Mouse (Mus musculus): ENCODE results near the gene Nkain2. TPM values are rescaled to one million over a fixed set of nuclear protein-coding genes. Genes with fewer than 3 reads are reported as not detected.
"Not testable (repeated sequence)": the region's sequence is repeated elsewhere in the genome, so short reads cannot be mapped to it uniquely, and the experiment has no call there.

Nkain2 gene
- polyA plus RNA-seq, 1 experiment: 0.16 TPM

- Histone ChIP-seq H3K79me3 (ENCODE audit: low read depth) (no peaks in the 10 kb centered on the region), H3ac (ENCODE audit: control insufficient read depth, insufficient read length, low read depth) (no peak overlapping the region), H3K79me2 (ENCODE audit: control insufficient read depth, insufficient read depth) (no peaks in the 10 kb centered on the region), H3K27me3 (ENCODE audit: control insufficient read depth, insufficient read depth, insufficient read length) (no peaks in the 10 kb centered on the region), H3K36me3 (ENCODE audit: control insufficient read depth, insufficient read depth) (no peaks in the 10 kb centered on the region), H3K4me3 (ENCODE audit: insufficient read depth, poor library complexity, severe bottlenecking) (no peak overlapping the region)
- TF ChIP-seq CEBPB (IDR thresholded peaks at IDR 0.05; ENCODE audit: low read depth): no peak
- TF ChIP-seq USF1 (IDR thresholded peaks at IDR 0.05; ENCODE audit: low read depth): no peak
- TF ChIP-seq MYOG (IDR thresholded peaks at IDR 0.05; ENCODE audit: control insufficient read depth, extremely low read depth, insufficient read length): no peak
- no peak for TF ChIP-seq FOSL1 (IDR thresholded peaks at IDR 0.05; ENCODE audit: insufficient read depth, low read length, poor library complexity, severe bottlenecking)
- TF ChIP-seq MYOD1 (IDR thresholded peaks at IDR 0.05; ENCODE audit: control insufficient read depth, insufficient read length, low read depth): no peak
- TF ChIP-seq CTCF (IDR thresholded peaks at IDR 0.05; ENCODE audit: control insufficient read depth, insufficient read depth, insufficient read length): no peak
Observed at GRCm38 (mm10) chr10:32782732-32783359, 107.4 kb downstream of the Nkain2 start.

GRCm38 (mm10) chr10:32738989-32739388 is 151.3 kb downstream of the Nkain2 start:
- Histone ChIP-seq H3K4me3 (ENCODE audit: insufficient read depth, poor library complexity, severe bottlenecking) (no peak overlapping the region), H3K36me3 (ENCODE audit: control insufficient read depth, insufficient read depth) (no peaks in the 10 kb centered on the region), H3K79me3 (ENCODE audit: low read depth) (no peaks in the 10 kb centered on the region), H3K79me2 (ENCODE audit: control insufficient read depth, insufficient read depth) (no peaks in the 10 kb centered on the region), H3K27me3 (ENCODE audit: control insufficient read depth, insufficient read depth, insufficient read length) (no peaks in the 10 kb centered on the region), H3ac (ENCODE audit: control insufficient read depth, insufficient read length, low read depth) (no peak overlapping the region)
- no peak for TF ChIP-seq CTCF (IDR thresholded peaks at IDR 0.05; ENCODE audit: control insufficient read depth, insufficient read depth, insufficient read length)

- H3K36me3 ChIP-seq (ENCODE audit: control insufficient read depth, insufficient read depth); H3ac ChIP-seq (ENCODE audit: control insufficient read depth, insufficient read length, low read depth); H3K79me2 ChIP-seq (ENCODE audit: control insufficient read depth, insufficient read depth); H3K4me3 ChIP-seq (ENCODE audit: insufficient read depth, poor library complexity, severe bottlenecking); H3K79me3 ChIP-seq (ENCODE audit: low read depth); H3K27me3 ChIP-seq (ENCODE audit: control insufficient read depth, insufficient read depth, insufficient read length): not testable (repeated sequence)
Observed at GRCm38 (mm10) chr10:32706579-32706978, 183.7 kb downstream of the Nkain2 start.

- Histone ChIP-seq H3K27me3 (ENCODE audit: control insufficient read depth, insufficient read depth, insufficient read length) (no peaks in the 10 kb centered on the region), H3K36me3 (ENCODE audit: control insufficient read depth, insufficient read depth) (no peaks in the 10 kb centered on the region)
Observed at GRCm38 (mm10) chr10:32696661-32697060, 193.6 kb downstream of the Nkain2 start.

GRCm38 (mm10) chr10:32684548-32684947 is 205.7 kb downstream of the Nkain2 start:
- H3K79me3 ChIP-seq (ENCODE audit: low read depth): no peaks in the 10 kb centered on the region
- H3K27me3 ChIP-seq (ENCODE audit: control insufficient read depth, insufficient read depth, insufficient read length): no peaks in the 10 kb centered on the region
- no peak overlapping the region for H3ac ChIP-seq (ENCODE audit: control insufficient read depth, insufficient read length, low read depth)
- no peak overlapping the region for H3K4me3 ChIP-seq (ENCODE audit: insufficient read depth, poor library complexity, severe bottlenecking)
- no peaks in the 10 kb centered on the region for H3K36me3 ChIP-seq (ENCODE audit: control insufficient read depth, insufficient read depth)
- TF ChIP-seq USF1 (IDR thresholded peaks at IDR 0.05; ENCODE audit: low read depth): no peak
- TF ChIP-seq MYOD1 (IDR thresholded peaks at IDR 0.05; ENCODE audit: control insufficient read depth, insufficient read length, low read depth): no peak
- no peak for TF ChIP-seq CTCF (IDR thresholded peaks at IDR 0.05; ENCODE audit: control insufficient read depth, insufficient read depth, insufficient read length)
- TF ChIP-seq CEBPB (IDR thresholded peaks at IDR 0.05; ENCODE audit: low read depth): no peak
- TF ChIP-seq MAX (IDR thresholded peaks at IDR 0.05): no peak
- no peak for TF ChIP-seq MYOG (IDR thresholded peaks at IDR 0.05; ENCODE audit: control insufficient read depth, extremely low read depth, insufficient read length)
- H3K79me2 ChIP-seq (ENCODE audit: control insufficient read depth, insufficient read depth): no peaks in the 10 kb centered on the region

More at GRCm38 (mm10) chr10:32696661-32697060, 193.6 kb downstream of the Nkain2 start:
- TF ChIP-seq FOSL1 (IDR thresholded peaks at IDR 0.05; ENCODE audit: insufficient read depth, low read length, poor library complexity, severe bottlenecking): no peak
- no peak for TF ChIP-seq CTCF (IDR thresholded peaks at IDR 0.05; ENCODE audit: control insufficient read depth, insufficient read depth, insufficient read length)
- no peak for TF ChIP-seq MYOD1 (IDR thresholded peaks at IDR 0.05; ENCODE audit: control insufficient read depth, insufficient read length, low read depth)
- TF ChIP-seq MAX (IDR thresholded peaks at IDR 0.05): no peak
- TF ChIP-seq CEBPB (IDR thresholded peaks at IDR 0.05; ENCODE audit: low read depth): no peak
- TF ChIP-seq MYOG (IDR thresholded peaks at IDR 0.05; ENCODE audit: control insufficient read depth, extremely low read depth, insufficient read length): no peak
- no peak for TF ChIP-seq USF1 (IDR thresholded peaks at IDR 0.05; ENCODE audit: low read depth)
- H3K79me3 ChIP-seq (ENCODE audit: low read depth): no peaks in the 10 kb centered on the region
- no peak overlapping the region for H3ac ChIP-seq (ENCODE audit: control insufficient read depth, insufficient read length, low read depth)
- H3K4me3 ChIP-seq (ENCODE audit: insufficient read depth, poor library complexity, severe bottlenecking): no peak overlapping the region
- H3K79me2 ChIP-seq (ENCODE audit: control insufficient read depth, insufficient read depth): no peaks in the 10 kb centered on the region

- TF ChIP-seq MAX (IDR thresholded peaks at IDR 0.05) (no peak), CEBPB (IDR thresholded peaks at IDR 0.05; ENCODE audit: low read depth) (no peak), MYOD1 (IDR thresholded peaks at IDR 0.05; ENCODE audit: control insufficient read depth, insufficient read length, low read depth) (no peak), FOSL1 (IDR thresholded peaks at IDR 0.05; ENCODE audit: insufficient read depth, low read length, poor library complexity, severe bottlenecking) (no peak), USF1 (IDR thresholded peaks at IDR 0.05; ENCODE audit: low read depth) (no peak), CTCF (IDR thresholded peaks at IDR 0.05; ENCODE audit: control insufficient read depth, insufficient read depth, insufficient read length) (no peak), MYOG (IDR thresholded peaks at IDR 0.05; ENCODE audit: control insufficient read depth, extremely low read depth, insufficient read length) (no peak)
- Histone ChIP-seq H3K79me3 (ENCODE audit: low read depth) (no peaks in the 10 kb centered on the region), H3ac (ENCODE audit: control insufficient read depth, insufficient read length, low read depth) (no peak overlapping the region), H3K79me2 (ENCODE audit: control insufficient read depth, insufficient read depth) (no peaks in the 10 kb centered on the region), H3K27me3 (ENCODE audit: control insufficient read depth, insufficient read depth, insufficient read length) (no peaks in the 10 kb centered on the region), H3K4me3 (ENCODE audit: insufficient read depth, poor library complexity, severe bottlenecking) (no peak overlapping the region), H3K36me3 (ENCODE audit: control insufficient read depth, insufficient read depth) (no peaks in the 10 kb centered on the region)
Observed at GRCm38 (mm10) chr10:32640256-32640655, 250.0 kb downstream of the Nkain2 start.

Measured in C2C12 (cell line).